Mouse (Mus musculus) left cerebral cortex, postnatal 4 days (tissue): ENCODE measurements around the gene Cdc37. TPM values are rescaled to one million over a fixed set of nuclear protein-coding genes. Genes with fewer than 3 reads are reported as not detected.
A peak's percentile ranks its signal among the peaks of the same experiment; 100 is the strongest.

Experiments used
- DNase-seq: peaks from one replicate; pipeline ENCODE4 v3.0.0-alpha.2; 2022
- intact Hi-C: fragments of 180-260 bp; cut with DNase I; formaldehyde crosslinking; loops from one replicate; pipeline ENCODE4 v1.15.1; 2025
- total RNA-seq, 2 experiments: library from RNA; stranded (reverse); gene quantifications; 2 replicates each; pipeline ENCODE4 v1.2.3; 2021

Gene Cdc37
- total RNA-seq, 2 experiments from 2014 or later, result 125 TPM

GRCm38 (mm10) chr9:21105760-21106564 lies 43.8 kb downstream of the Cdc37 start:
- intact Hi-C loops, result no loop called here
- DNase-seq, result no peak

GRCm38 (mm10) chr9:21104814-21105213 lies 45.0 kb downstream of the Cdc37 start:
- DNase-seq, result no peak
- intact Hi-C loops, result no loop called here

GRCm38 (mm10) chr9:21102076-21102475 lies 47.7 kb downstream of the Cdc37 start:
- intact Hi-C loops, result no loop called here

GRCm38 (mm10) chr9:21100447-21101161 lies 49.2 kb downstream of the Cdc37 start:
- intact Hi-C loops, result no loop called here
- DNase-seq, result no peak

More at GRCm38 (mm10) chr9:21102076-21102475, 47.7 kb downstream of the Cdc37 start:
- DNase-seq, result no peak

GRCm38 (mm10) chr9:21097793-21098192 lies 52.0 kb downstream of the Cdc37 start:
- intact Hi-C loops, result no loop called here
- DNase-seq, result no peak

- DNase-seq, result no peak
- intact Hi-C loops, result no loop called here
Measured at GRCm38 (mm10) chr9:21095958-21096357, 53.8 kb downstream of the Cdc37 start.

GRCm38 (mm10) chr9:21093423-21093822 lies 56.4 kb downstream of the Cdc37 start:
- intact Hi-C loops, result no loop called here

GRCm38 (mm10) chr9:21091707-21092320 lies 58.0 kb downstream of the Cdc37 start, which contains the start of the genes Gm38431 and Raver1:
Gene Gm38431, minus strand, starts transcription at chr9:21091997.
Gene Raver1, minus strand, starts transcription at chr9:21092008.
- intact Hi-C loops, result no loop called here
- DNase-seq, result peak; percentile 99

More at GRCm38 (mm10) chr9:21093423-21093822, 56.4 kb downstream of the Cdc37 start:
- DNase-seq, result no peak

GRCm38 (mm10) chr9:21090972-21091706 lies 58.6 kb downstream of the Cdc37 start:
- DNase-seq, result no peak
- intact Hi-C loops, result no loop called here

- intact Hi-C loops, result no loop called here
- no peak for DNase-seq
Measured at GRCm38 (mm10) chr9:21090537-21090936, 59.2 kb downstream of the Cdc37 start.

GRCm38 (mm10) chr9:21083324-21083723 lies 66.5 kb downstream of the Cdc37 start:
- no peak for DNase-seq
- intact Hi-C loops, result no loop called here

Other genes starting within 250 kb of the Cdc37 start
- 10 to 100 TPM; 86.1 to 88.5 TPM for gene Dnmt1, start 190.1 kb downstream of the Cdc37 start, total RNA-seq
- 1 to 10 TPM; 4.5 to 5.5 TPM for gene S1pr2, start 173.2 kb downstream of the Cdc37 start, total RNA-seq
- gene Mrpl4, start 147.2 kb downstream of the Cdc37 start, total RNA-seq, result 10 to 100 TPM; 45.2 to 49.3 TPM
- gene Icam1, start 134.0 kb downstream of the Cdc37 start, total RNA-seq, result 1 to 10 TPM; 2.5 to 2.8 TPM
- gene Icam4, start 120.6 kb downstream of the Cdc37 start, total RNA-seq, result not detected
- gene Icam5, start 117.9 kb downstream of the Cdc37 start, total RNA-seq, result 10 to 100 TPM; 28.1 to 41.3 TPM
- not detected for gene Zglp1, start 82.9 kb downstream of the Cdc37 start, total RNA-seq
- 1 to 10 TPM; 1.9 TPM for gene Gm49373, start 76.9 kb downstream of the Cdc37 start, total RNA-seq
- gene Fdx1l, start 76.4 kb downstream of the Cdc37 start, total RNA-seq, result 10 to 100 TPM; 36.6 to 38.2 TPM
- 1 to 10 TPM; 3.3 to 4.1 TPM for gene Gm38431, start 58.0 kb downstream of the Cdc37 start, total RNA-seq
- 10 to 100 TPM; 36.8 to 37.9 TPM for gene Raver1, start 58.0 kb downstream of the Cdc37 start, total RNA-seq
- gene Tyk2, start 18.7 kb downstream of the Cdc37 start, total RNA-seq, result 10 to 100 TPM; 16.1 to 16.7 TPM
- 10 to 100 TPM; 44.4 to 47.3 TPM for gene Pde4a, start 15.7 kb upstream of the Cdc37 start, total RNA-seq
- 10 to 100 TPM; 49.0 to 50.8 TPM for gene Keap1, start 89.4 kb upstream of the Cdc37 start, total RNA-seq
- 1 to 10 TPM; 2.5 to 2.8 TPM for gene S1pr5, start 98.5 kb upstream of the Cdc37 start, total RNA-seq
- gene Atg4d, start 115.3 kb upstream of the Cdc37 start, total RNA-seq, result 10 to 100 TPM; 26.3 to 31.0 TPM
- gene Kri1, start 138.0 kb upstream of the Cdc37 start, total RNA-seq, result 10 to 100 TPM; 46.7 to 49.2 TPM
- 10 to 100 TPM; 58.3 to 63.6 TPM for gene Cdkn2d, start 141.4 kb upstream of the Cdc37 start, total RNA-seq
- gene Ap1m2, start 162.4 kb upstream of the Cdc37 start, total RNA-seq, result 1 to 10 TPM; 1.3 to 3.7 TPM
- gene Slc44a2, start 170.7 kb upstream of the Cdc37 start, total RNA-seq, result 10 to 100 TPM; 69.9 to 71.5 TPM
- 100 to 1,000 TPM; 170 to 172 TPM for gene Ilf3, start 217.9 kb upstream of the Cdc37 start, total RNA-seq